ENCODE assay signal across 10 mouse cellular contexts in genomic region chr2:29856451-29857260, GRCm38 (mm10). TPM values are rescaled to one million over a fixed set of nuclear protein-coding genes. Genes with fewer than 3 reads are reported as not detected.
DNase-seq lines count a peak whose midpoint lies in the region; ATAC-seq and TF ChIP-seq lines count a peak whose summit lies in the region.
"Had no signal": no experiment of that assay in that cellular context is flagged by ENCODE, and none has a peak within 500 bp of the region (broad histone marks: within the 10 kb centered on the region; RNA-seq: fewer than 3 reads in every experiment).

No protein-coding gene starts in this region.

- no peaks in the 10 kb centered on the region for H3K36me3 ChIP-seq in midbrain, embryonic 10.5 days
- no peaks in the 10 kb centered on the region for H3K36me3 ChIP-seq in midbrain, postnatal 0 days (ENCODE audit: insufficient read depth, low read length)
- H3K36me3 ChIP-seq in limb, embryonic 11.5 days (ENCODE audit: control insufficient read depth, insufficient read depth, low read length), result no peaks in the 10 kb centered on the region
- H3K36me3 ChIP-seq: stomach, embryonic 15.5 days had no signal

- H3K4me3 ChIP-seq in cerebellum, adult 2 months (replicated peaks; ENCODE audit: insufficient read depth, low read depth, low read length), result no peak overlapping the region
- H3K4me3 ChIP-seq in midbrain, embryonic 10.5 days, result peak overlapping the region; percentile 34
- H3K4me3 ChIP-seq in midbrain, postnatal 0 days (ENCODE audit: low read depth, low read length), result no peak overlapping the region
- no peak overlapping the region for H3K4me3 ChIP-seq in limb, embryonic 11.5 days (ENCODE audit: low read depth, low read length)
- H3K4me3 ChIP-seq: stomach, embryonic 15.5 days had no signal

- H3K27me3 ChIP-seq in cerebellum, adult 2 months (ENCODE audit: control insufficient read depth, insufficient read depth, low read length), result no peaks in the 10 kb centered on the region
- peaks cover 18% of the 10 kb centered on the region for H3K27me3 ChIP-seq in midbrain, embryonic 10.5 days (ENCODE audit: low read depth, poor library complexity, severe bottlenecking)
- no peaks in the 10 kb centered on the region for H3K27me3 ChIP-seq in midbrain, postnatal 0 days (ENCODE audit: insufficient read depth, low read length)
- H3K27me3 ChIP-seq in limb, embryonic 11.5 days (ENCODE audit: control insufficient read depth, insufficient read depth, low read length), result no peaks in the 10 kb centered on the region
- H3K27me3 ChIP-seq: stomach, embryonic 15.5 days had no signal

- H3K9me3 ChIP-seq in midbrain, embryonic 10.5 days (replicated peaks), result no peaks in the 10 kb centered on the region
- no peaks in the 10 kb centered on the region for H3K9me3 ChIP-seq in midbrain, postnatal 0 days (ENCODE audit: low read length)
- H3K9me3 ChIP-seq in limb, embryonic 11.5 days (ENCODE audit: control insufficient read depth, low read length), result no peaks in the 10 kb centered on the region
- H3K9me3 ChIP-seq: stomach, embryonic 15.5 days had no signal

- no peak overlapping the region for H3K9ac ChIP-seq in midbrain, postnatal 0 days (replicated peaks; ENCODE audit: low read length, poor library complexity, severe bottlenecking)
- H3K9ac ChIP-seq in limb, embryonic 11.5 days (ENCODE audit: low read length), result peak overlapping the region; percentile 27; the same call in 1 of the 2 replicates
- H3K9ac ChIP-seq: stomach, embryonic 15.5 days had no signal

- H3K27ac ChIP-seq in cerebellum, adult 2 months (ENCODE audit: insufficient read depth, low read length), result peak overlapping the region; percentile 76; the same call in 1 of the 2 replicates
- peak overlapping the region; percentile 100 for H3K27ac ChIP-seq in midbrain, embryonic 10.5 days (replicated peaks)
- no peak overlapping the region for H3K27ac ChIP-seq in midbrain, postnatal 0 days (ENCODE audit: low read depth, low read length)
- H3K27ac ChIP-seq in limb, embryonic 11.5 days (replicated peaks; ENCODE audit: low read depth, low read length), result no peak overlapping the region
- H3K27ac ChIP-seq: stomach, embryonic 15.5 days had no signal

- TF ChIP-seq CTCF in cerebellum, adult 2 months (IDR thresholded peaks at IDR 0.05; ENCODE audit: borderline replicate concordance, insufficient read depth, low read depth, low read length), result no peak
- no peak for TF ChIP-seq CTCF in midbrain, postnatal 0 days (IDR thresholded peaks at IDR 0.05)

- 17% methylated on average over 19 of the region's 19 CpGs for WGBS in cerebellum, adult 2 months
- 8% methylated on average over 19 of the region's 19 CpGs for WGBS in midbrain, embryonic 10.5 days
- 15% methylated on average over 19 of the region's 19 CpGs for WGBS in midbrain, postnatal 0 days
- WGBS in limb, embryonic 11.5 days, result 10% methylated on average over 19 of the region's 19 CpGs

- no peak for ATAC-seq in midbrain, postnatal 0 days (ENCODE audit: low FRiP score)
- ATAC-seq in limb, embryonic 11.5 days (ENCODE audit: insufficient number of reproducible peaks, low FRiP score, low TSS enrichment, low read depth), result no peak
- ATAC-seq: lung, postnatal 0 days had no signal

- no peak overlapping the region for H3K4me2 ChIP-seq in midbrain, postnatal 0 days (ENCODE audit: low read depth, low read length, poor library complexity, severe bottlenecking)
- no peak overlapping the region for H3K4me2 ChIP-seq in limb, embryonic 11.5 days (ENCODE audit: low read depth, severe bottlenecking)
- H3K4me2 ChIP-seq: stomach, embryonic 15.5 days had no signal

- TF ChIP-seq POLR2A in cerebellum, adult 2 months (IDR thresholded peaks at IDR 0.05; ENCODE audit: borderline replicate concordance, insufficient read depth, low read length), result no peak

- peak in 1 of 2 experiments; percentile 41 for DNase-seq in cerebellum, adult 2 months
- no peak for DNase-seq in cerebellum, postnatal 4 days (ENCODE audit: low spot score in 2 of 2)
- peak; percentile 87 for DNase-seq in midbrain, embryonic 10.5 days (ENCODE audit: low spot score)
- no peak for DNase-seq in midbrain, postnatal 0 days (ENCODE audit: low spot score)
- DNase-seq in limb, embryonic 11.5 days (ENCODE audit: low spot score), result no peak
- DNase-seq in retina, postnatal 1 day, result peak; percentile 87
- no peak for DNase-seq in urinary bladder, postnatal 25 days (ENCODE audit: low spot score)
- no peak for DNase-seq in testis, postnatal 10 days (ENCODE audit: low spot score)

- H3K4me1 ChIP-seq in cerebellum, adult 2 months (ENCODE audit: control insufficient read depth, insufficient read depth, low read length), result no peaks in the 10 kb centered on the region
- H3K4me1 ChIP-seq in midbrain, embryonic 10.5 days, result peaks cover 78% of the 10 kb centered on the region
- no peaks in the 10 kb centered on the region for H3K4me1 ChIP-seq in midbrain, postnatal 0 days (ENCODE audit: insufficient read depth, low read length)
- 0 out of 2 replicates have a peak, but pooled peaks cover 3% of the 10 kb centered on the region for H3K4me1 ChIP-seq in limb, embryonic 11.5 days (ENCODE audit: control insufficient read depth, insufficient read depth, low read length)
- H3K4me1 ChIP-seq: stomach, embryonic 15.5 days had no signal

RNA-seq across cellular contexts. Expression of gene Cercam, which starts 12.3 kb away (rescaled TPM):
- 30.4 and 38.2 TPM in 2 replicates for polyA plus RNA-seq in cerebellum, adult 2 months (2012; rRNA removed)
- 39.1 and 42.5 TPM in 2 replicates for polyA plus RNA-seq in midbrain, embryonic 10.5 days (2016; fragmentation: Nextera tagmentation; extraction: Ambion mirVana)
- 21.4 and 28.0 TPM in 2 replicates for total RNA-seq in midbrain, postnatal 0 days (2014; rRNA removed)
- 22.8 and 26.0 TPM in 2 replicates for polyA plus RNA-seq in midbrain, postnatal 0 days (2015; fragmentation: Nextera tagmentation; extraction: Ambion mirVana)
- polyA plus RNA-seq in limb, embryonic 11.5 days (2014; fragmentation: Nextera tagmentation; extraction: Ambion mirVana), result 8.4 and 8.7 TPM in 2 replicates

RNA-seq across cellular contexts. Expression of gene Odf2, which starts 32.4 kb away (rescaled TPM):
- 264 and 287 TPM in 2 replicates for polyA plus RNA-seq in cerebellum, adult 2 months (2012; rRNA removed)
- 116 and 133 TPM in 2 replicates for polyA plus RNA-seq in midbrain, embryonic 10.5 days (2016; fragmentation: Nextera tagmentation; extraction: Ambion mirVana)
- 77.0 and 102 TPM in 2 replicates for total RNA-seq in midbrain, postnatal 0 days (2014; rRNA removed)
- 72.0 and 90.9 TPM in 2 replicates for polyA plus RNA-seq in midbrain, postnatal 0 days (2015; fragmentation: Nextera tagmentation; extraction: Ambion mirVana)
- 80.5 and 91.8 TPM in 2 replicates for polyA plus RNA-seq in limb, embryonic 11.5 days (2014; fragmentation: Nextera tagmentation; extraction: Ambion mirVana)

RNA-seq across cellular contexts. Expression of gene Urm1, which starts 36.8 kb away (rescaled TPM):
- 78.6 and 89.6 TPM in 2 replicates for polyA plus RNA-seq in cerebellum, adult 2 months (2012; rRNA removed)
- 22.3 TPM in 2 replicates for polyA plus RNA-seq in midbrain, embryonic 10.5 days (2016; fragmentation: Nextera tagmentation; extraction: Ambion mirVana)
- total RNA-seq in midbrain, postnatal 0 days (2014; rRNA removed), result 66.9 and 73.5 TPM in 2 replicates
- 30.7 and 32.6 TPM in 2 replicates for polyA plus RNA-seq in midbrain, postnatal 0 days (2015; fragmentation: Nextera tagmentation; extraction: Ambion mirVana)
- 19.5 and 26.0 TPM in 2 replicates for polyA plus RNA-seq in limb, embryonic 11.5 days (2014; fragmentation: Nextera tagmentation; extraction: Ambion mirVana)

RNA-seq across cellular contexts. Expression of gene Slc27a4, which starts 54.2 kb away (rescaled TPM):
- 90.6 TPM in 2 replicates for polyA plus RNA-seq in cerebellum, adult 2 months (2012; rRNA removed)
- polyA plus RNA-seq in midbrain, embryonic 10.5 days (2016; fragmentation: Nextera tagmentation; extraction: Ambion mirVana), result 16.9 and 18.1 TPM in 2 replicates
- 111 and 128 TPM in 2 replicates for total RNA-seq in midbrain, postnatal 0 days (2014; rRNA removed)
- 48.5 and 50.2 TPM in 2 replicates for polyA plus RNA-seq in midbrain, postnatal 0 days (2015; fragmentation: Nextera tagmentation; extraction: Ambion mirVana)
- polyA plus RNA-seq in limb, embryonic 11.5 days (2014; fragmentation: Nextera tagmentation; extraction: Ambion mirVana), result 9.0 and 11.6 TPM in 2 replicates

Comparison
In these comparisons a context has a peak if more than half of its experiments do, and no peak if none do; other contexts are left out.
1. DNase-seq: peak in midbrain, embryonic 10.5 days (single experiment) and retina, postnatal 1 day (single experiment); none in cerebellum, postnatal 4 days (0 of 2), midbrain, postnatal 0 days (single experiment), limb, embryonic 11.5 days (single experiment), urinary bladder, postnatal 25 days (single experiment) and testis, postnatal 10 days (single experiment).
2. H3K27ac ChIP-seq: peak in cerebellum, adult 2 months (single experiment) and midbrain, embryonic 10.5 days (single experiment); none in midbrain, postnatal 0 days (single experiment) and limb, embryonic 11.5 days (single experiment).